Mouse (Mus musculus) MEL (cell line): ENCODE data around the gene Adamts2.

Source experiments
- CTCF ChIP-seq, 3 experiments: IDR thresholded peaks in 2 of 3; conservative IDR thresholded peaks in 1 of 3; 2 replicates each; pipeline ENCODE4 v1.5.1; 2011 to 2012; ENCODE audit warnings: low read length in 3 of 3, low read depth in 2 of 3, mild to moderate bottlenecking in 2 of 3, improper control_type of control experiment in 1 of 3, inconsistent platforms in 1 of 3, mixed read lengths in 1 of 3, moderate library complexity in 1 of 3; ENCODE audit not compliant: control insufficient read depth in 1 of 3, insufficient read depth in 1 of 3, poor library complexity in 1 of 3, severe bottlenecking in 1 of 3
- E2F4 ChIP-seq: IDR thresholded peaks from 2 replicates; pipeline ENCODE4 v1.6.1; 2011; ENCODE audit warnings: low read depth, low read length, improper control_type of control experiment, borderline replicate concordance
- MAX ChIP-seq: IDR thresholded peaks from 2 replicates; pipeline ENCODE4 v1.6.1; 2011; ENCODE audit warnings: low read length, improper control_type of control experiment
- POLR2A ChIP-seq, 2 experiments: IDR thresholded peaks; 2 replicates each; pipeline ENCODE4 v1.6.1; 2011 to 2012; ENCODE audit warnings: low read length in 2 of 2, mild to moderate bottlenecking in 2 of 2, control low read depth in 1 of 2, improper control_type of control experiment in 1 of 2, low read depth in 1 of 2, moderate library complexity in 1 of 2; ENCODE audit not compliant: control insufficient read depth in 1 of 2, insufficient read depth in 1 of 2, poor library complexity in 1 of 2
- RAD21 ChIP-seq: IDR thresholded peaks from 2 replicates; pipeline ENCODE4 v1.6.1; 2011; ENCODE audit warnings: mild to moderate bottlenecking, low read depth, low read length, improper control_type of control experiment
- ZKSCAN1 ChIP-seq: IDR thresholded peaks from 2 replicates; pipeline ENCODE4 v1.6.1; 2012; ENCODE audit warnings: low read depth, mild to moderate bottlenecking, inconsistent platforms, low read length, improper control_type of control experiment, moderate library complexity

DNA sequence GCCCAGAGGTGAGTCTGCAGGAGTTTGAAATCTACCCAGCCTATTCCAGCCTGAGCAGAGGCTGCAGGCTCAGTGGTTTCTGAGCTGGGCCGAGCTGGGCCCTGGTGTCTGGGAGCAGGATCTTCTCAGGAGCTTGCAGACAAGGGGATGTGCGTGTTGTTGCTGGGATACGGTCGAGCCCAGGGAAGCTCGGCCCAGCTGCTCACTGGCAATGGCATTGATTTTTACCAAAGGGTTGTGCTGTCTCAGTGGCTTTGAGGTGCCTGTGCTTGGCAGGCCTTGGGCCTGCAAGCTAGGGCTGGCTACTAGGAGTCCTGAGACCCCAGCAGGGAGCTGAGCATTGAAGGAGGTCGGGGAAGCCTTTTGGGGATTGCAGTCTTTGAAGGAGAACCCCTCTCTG, 30.4 kb upstream of the Adamts2 start:
- no peak for TF ChIP-seq ZKSCAN1
- TF ChIP-seq MAX: no peak
- TF ChIP-seq E2F4: no peak
- no peak for TF ChIP-seq RAD21
- no peak for TF ChIP-seq POLR2A (IDR thresholded peaks at IDR 0.05; ENCODE audit: control insufficient read depth in 1 of 2, insufficient read depth in 1 of 2, low read depth in 1 of 2, low read length in 2 of 2, poor library complexity in 1 of 2)
- no peak for TF ChIP-seq CTCF (IDR thresholded peaks at IDR 0.05 in 2 of 3, conservative IDR thresholded peaks at IDR 0.05 in 1 of 3; ENCODE audit: control insufficient read depth in 1 of 3, insufficient read depth in 1 of 3, low read depth in 2 of 3, low read length in 3 of 3, poor library complexity in 1 of 3, severe bottlenecking in 1 of 3)
